Mouse (Mus musculus) CD8-positive naive resting alpha-beta T cell, adult 2 months (primary cell): ENCODE measurements around the gene Dnajb1.

ENCODE experiments used
- DNase-seq, 2 experiments: peaks; one replicate each; pipeline ENCODE4 v3.0.0; 2022; ENCODE audit warnings: low read depth in 2 of 2, low spot score in 2 of 2

The Dnajb1 gene

DNA sequence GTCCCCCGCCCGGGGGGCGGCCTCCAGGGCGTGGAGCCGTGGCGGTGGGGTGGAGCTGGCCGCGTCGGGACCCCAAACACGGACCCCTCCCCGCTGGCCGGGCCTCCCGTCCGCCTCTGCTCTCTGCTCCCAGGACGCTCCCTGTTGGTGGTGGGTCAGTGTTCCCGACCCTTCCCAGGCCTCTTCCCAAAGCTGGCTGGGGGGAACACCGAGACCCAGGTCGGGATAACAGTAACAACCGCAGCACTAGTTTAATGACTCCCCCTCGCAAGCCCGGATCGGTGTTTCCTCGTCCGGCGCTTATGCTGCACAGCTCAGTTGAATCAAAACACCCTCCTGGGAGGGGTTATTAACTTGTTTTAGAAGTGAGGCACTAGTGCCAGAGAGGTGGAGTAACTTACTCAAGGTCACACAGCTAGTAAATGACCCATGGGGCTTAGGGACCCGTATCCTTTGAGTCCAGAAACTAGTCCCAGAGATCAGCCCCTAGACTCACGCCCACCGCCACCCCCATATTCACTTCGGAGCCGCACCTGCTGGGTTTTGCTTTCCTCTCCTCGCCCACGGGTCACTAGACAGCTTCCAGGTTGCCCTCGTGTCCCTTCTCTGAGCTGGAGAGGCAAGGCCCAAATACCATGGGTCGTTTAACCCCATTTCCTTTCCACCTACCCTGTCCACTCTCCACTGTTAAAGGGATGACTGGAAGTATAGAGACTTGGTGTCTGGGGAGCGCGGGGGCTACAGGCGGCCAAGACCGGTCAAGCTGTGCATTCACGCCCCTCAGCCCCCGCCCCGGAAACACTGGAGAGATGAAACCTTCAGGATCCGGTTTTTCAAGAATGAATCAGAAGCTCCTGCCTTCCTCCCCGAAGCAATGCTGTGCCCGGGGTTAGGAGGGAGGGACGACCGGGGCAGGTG lies 45.0 kb downstream of the Dnajb1 start:
- peak in 1 of 2 experiments; percentile 24 for DNase-seq

- DNase-seq = no peak
Observed at GRCm38 (mm10) chr8:83653662-83654017, 45.6 kb downstream of the Dnajb1 start.

DNA sequence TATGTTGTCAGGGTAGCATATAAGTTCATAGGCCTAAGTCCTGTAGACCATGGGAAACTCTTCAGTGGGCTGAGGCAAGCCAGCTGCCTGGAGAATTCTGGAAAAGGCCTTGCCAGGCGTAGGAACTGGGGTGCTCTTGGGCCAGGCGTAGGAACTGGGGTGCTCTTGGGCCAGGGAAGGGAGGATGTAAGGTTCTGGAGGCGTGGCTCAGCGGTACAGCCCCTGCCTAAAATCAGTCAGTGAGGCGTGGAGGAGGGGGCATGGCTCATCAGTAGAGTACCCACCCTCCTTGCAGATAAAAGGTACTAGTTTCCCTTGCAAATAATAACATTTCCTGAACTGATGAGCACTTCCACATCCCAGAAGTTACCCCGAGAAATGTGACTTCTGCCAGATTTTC lies 46.7 kb downstream of the Dnajb1 start:
- DNase-seq = no peak

- no peak for DNase-seq
Observed at GRCm38 (mm10) chr8:83656043-83656442, 48.0 kb downstream of the Dnajb1 start.

- no peak for DNase-seq
Observed at GRCm38 (mm10) chr8:83656484-83657246, 48.7 kb downstream of the Dnajb1 start.

DNA sequence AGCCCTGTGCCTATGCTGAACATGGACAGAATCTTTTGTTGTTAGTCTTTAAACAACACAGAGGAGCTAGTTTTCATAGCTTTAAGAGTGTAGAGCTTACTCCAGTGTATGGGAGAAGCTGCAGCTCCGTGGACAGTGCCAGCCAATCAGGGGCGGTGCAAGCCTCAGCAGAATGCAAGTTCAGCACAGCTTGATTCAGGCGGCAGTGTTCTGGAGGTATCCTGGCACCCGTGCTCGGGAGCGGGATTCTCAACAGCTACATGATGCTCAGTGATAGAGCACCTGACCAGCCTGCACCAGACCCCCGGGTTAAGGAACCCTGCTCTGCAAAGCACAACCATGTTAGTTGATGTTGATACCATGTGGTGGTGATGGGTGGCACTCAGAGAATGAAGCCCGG lies 52.6 kb downstream of the Dnajb1 start:
- no peak for DNase-seq

DNA sequence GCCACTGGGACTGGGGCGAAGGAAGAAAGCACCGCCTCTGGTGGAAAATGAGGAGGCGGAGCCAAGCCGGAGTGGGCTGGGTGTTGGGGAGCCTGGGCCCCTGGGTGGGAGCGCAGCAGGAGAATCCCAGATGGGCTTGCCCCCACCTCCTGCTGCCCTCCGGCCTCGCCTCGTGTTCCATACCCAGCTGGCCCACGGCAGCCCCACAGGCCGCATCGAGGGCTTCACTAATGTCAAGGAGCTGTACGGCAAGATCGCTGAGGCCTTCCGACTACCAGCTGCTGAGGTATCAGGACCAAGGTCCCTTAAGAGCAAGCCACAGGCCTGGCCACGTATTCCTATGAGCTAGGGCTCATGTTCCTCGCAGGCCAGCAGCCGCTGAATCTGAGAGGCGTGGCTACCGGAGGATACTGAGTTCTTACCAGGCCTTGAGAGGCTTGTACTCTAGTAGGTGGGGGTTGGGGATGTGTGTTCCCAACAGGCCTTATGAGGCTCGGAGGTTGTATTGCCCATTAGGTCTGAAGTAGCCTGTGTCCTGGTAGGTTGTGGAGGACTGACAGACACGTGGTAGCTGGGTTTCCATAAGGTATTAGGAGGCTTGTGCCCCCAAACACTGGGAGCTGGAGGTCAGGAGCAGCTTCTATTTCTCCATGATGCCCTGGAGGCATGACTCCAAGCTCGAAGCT lies 53.1 kb downstream of the Dnajb1 start:
- DNase-seq = no peak
